Mouse (Mus musculus): ENCODE data around the gene Kcnip1. TPM values are rescaled to one million over a fixed set of nuclear protein-coding genes. Genes with fewer than 3 reads are reported as not detected.
A peak's percentile ranks its signal among the peaks of the same experiment; 100 is the strongest.

Kcnip1 gene
- polyA plus RNA-seq, 1 experiment from 2014 or later, result 0.62 TPM

- TF ChIP-seq CTCF (IDR thresholded peaks at IDR 0.05; ENCODE audit: low read depth), result no peak
- no peak overlapping the region for H3K4me3 ChIP-seq (ENCODE audit: low read depth, low read length)
- H3K27ac ChIP-seq (ENCODE audit: low read depth), result 0 out of 2 replicates have a peak overlapping the region, but pooled peaks have one; percentile 7
- ATAC-seq (ENCODE audit: insufficient read depth), result peak; percentile 56
- no peaks in the 10 kb centered on the region for H3K9me3 ChIP-seq (ENCODE audit: low read depth, low read length)
- 62% methylated on average over 8 of the region's 8 CpGs for WGBS
- no peaks in the 10 kb centered on the region for H3K27me3 ChIP-seq (ENCODE audit: insufficient read depth, low read length)
- no peaks in the 10 kb centered on the region for H3K36me3 ChIP-seq (ENCODE audit: insufficient read depth)
- no peaks in the 10 kb centered on the region for H3K4me1 ChIP-seq (ENCODE audit: insufficient read depth)
- no peak overlapping the region for H3K9ac ChIP-seq
- DNase-seq, result peak; percentile 37
- no peak overlapping the region for H3K4me2 ChIP-seq
Measured at GRCm38 (mm10) chr11:33951684-33952625, 41.0 kb downstream of the Kcnip1 start.

- TF ChIP-seq CTCF (IDR thresholded peaks at IDR 0.05; ENCODE audit: low read depth), result no peak
- Histone ChIP-seq H3K36me3 (ENCODE audit: insufficient read depth) (no peaks in the 10 kb centered on the region), H3K4me2 (no peak overlapping the region), H3K27ac (ENCODE audit: low read depth) (no peak overlapping the region), H3K4me3 (ENCODE audit: low read depth, low read length) (no peak overlapping the region), H3K9ac (no peak overlapping the region), H3K27me3 (ENCODE audit: insufficient read depth, low read length) (no peaks in the 10 kb centered on the region), H3K4me1 (ENCODE audit: insufficient read depth) (no peaks in the 10 kb centered on the region), H3K9me3 (ENCODE audit: low read depth, low read length) (no peaks in the 10 kb centered on the region)
- DNase-seq (peak; percentile 13), ATAC-seq (ENCODE audit: insufficient read depth) (no peak)
- WGBS, result 48% methylated on average over 5 of the region's 5 CpGs
Measured at GRCm38 (mm10) chr11:33951155-33951554, 41.8 kb downstream of the Kcnip1 start.

- Histone ChIP-seq H3K9ac (no peak overlapping the region), H3K27ac (ENCODE audit: low read depth) (no peak overlapping the region), H3K36me3 (ENCODE audit: insufficient read depth) (no peaks in the 10 kb centered on the region), H3K4me3 (ENCODE audit: low read depth, low read length) (no peak overlapping the region), H3K27me3 (ENCODE audit: insufficient read depth, low read length) (no peaks in the 10 kb centered on the region), H3K4me2 (no peak overlapping the region), H3K9me3 (ENCODE audit: low read depth, low read length) (no peaks in the 10 kb centered on the region), H3K4me1 (ENCODE audit: insufficient read depth) (no peaks in the 10 kb centered on the region)
- no peak for ATAC-seq (ENCODE audit: insufficient read depth)
- no peak for DNase-seq
- WGBS, result 69% methylated on average over 4 of the region's 4 CpGs
- TF ChIP-seq CTCF (IDR thresholded peaks at IDR 0.05; ENCODE audit: low read depth), result no peak
Measured at GRCm38 (mm10) chr11:33946501-33946900, 46.5 kb downstream of the Kcnip1 start.

- no peaks in the 10 kb centered on the region for H3K9me3 ChIP-seq (ENCODE audit: low read depth, low read length)
- H3K27ac ChIP-seq (ENCODE audit: low read depth), result no peak overlapping the region
- TF ChIP-seq CTCF (IDR thresholded peaks at IDR 0.05; ENCODE audit: low read depth), result no peak
- DNase-seq, result no peak
- H3K4me2 ChIP-seq, result no peak overlapping the region
- no peak for ATAC-seq (ENCODE audit: insufficient read depth)
- H3K9ac ChIP-seq, result no peak overlapping the region
- no peaks in the 10 kb centered on the region for H3K27me3 ChIP-seq (ENCODE audit: insufficient read depth, low read length)
- 85% methylated on average over 9 of the region's 9 CpGs for WGBS
- no peaks in the 10 kb centered on the region for H3K36me3 ChIP-seq (ENCODE audit: insufficient read depth)
- H3K4me1 ChIP-seq (ENCODE audit: insufficient read depth), result no peaks in the 10 kb centered on the region
- no peak overlapping the region for H3K4me3 ChIP-seq (ENCODE audit: low read depth, low read length)
Measured at GRCm38 (mm10) chr11:33944786-33945328, 48.1 kb downstream of the Kcnip1 start.

- H3K27me3 ChIP-seq (ENCODE audit: insufficient read depth, low read length), result no peaks in the 10 kb centered on the region
- no peak overlapping the region for H3K4me2 ChIP-seq
- ATAC-seq (ENCODE audit: insufficient read depth), result no peak
- H3K4me1 ChIP-seq (ENCODE audit: insufficient read depth), result no peaks in the 10 kb centered on the region
- no peak overlapping the region for H3K9ac ChIP-seq
- H3K36me3 ChIP-seq (ENCODE audit: insufficient read depth), result no peaks in the 10 kb centered on the region
- H3K9me3 ChIP-seq (ENCODE audit: low read depth, low read length), result no peaks in the 10 kb centered on the region
- DNase-seq, result peak; percentile 56
- TF ChIP-seq CTCF (IDR thresholded peaks at IDR 0.05; ENCODE audit: low read depth), result peak; percentile 46
- WGBS, result 60% methylated on average over 4 of the region's 4 CpGs
- no peak overlapping the region for H3K27ac ChIP-seq (ENCODE audit: low read depth)
- H3K4me3 ChIP-seq (ENCODE audit: low read depth, low read length), result no peak overlapping the region
Measured at GRCm38 (mm10) chr11:33944067-33944785, 48.7 kb downstream of the Kcnip1 start.

GRCm38 (mm10) chr11:33943565-33943964 lies 49.4 kb downstream of the Kcnip1 start:
- H3K4me3 ChIP-seq (ENCODE audit: low read depth, low read length), result no peak overlapping the region
- H3K9ac ChIP-seq, result no peak overlapping the region
- H3K36me3 ChIP-seq (ENCODE audit: insufficient read depth), result no peaks in the 10 kb centered on the region
- WGBS, result 46% methylated on average over 1 of the region's 1 CpGs
- no peak for TF ChIP-seq CTCF (IDR thresholded peaks at IDR 0.05; ENCODE audit: low read depth)
- no peaks in the 10 kb centered on the region for H3K27me3 ChIP-seq (ENCODE audit: insufficient read depth, low read length)
- H3K27ac ChIP-seq (ENCODE audit: low read depth), result no peak overlapping the region
- no peaks in the 10 kb centered on the region for H3K4me1 ChIP-seq (ENCODE audit: insufficient read depth)
- no peak overlapping the region for H3K4me2 ChIP-seq
- DNase-seq (no peak), ATAC-seq (ENCODE audit: insufficient read depth) (no peak)
- H3K9me3 ChIP-seq (ENCODE audit: low read depth, low read length), result no peaks in the 10 kb centered on the region
